Mouse (Mus musculus): ENCODE results near the gene Cxcl13. TPM values are rescaled to one million over a fixed set of nuclear protein-coding genes. Genes with fewer than 3 reads are reported as not detected.
"Not testable (repeated sequence)": the region's sequence is repeated elsewhere in the genome, so short reads cannot be mapped to it uniquely, and the experiment has no call there.

The Cxcl13 gene
- polyA plus RNA-seq, 1 experiment: 5.7 TPM

DNA sequence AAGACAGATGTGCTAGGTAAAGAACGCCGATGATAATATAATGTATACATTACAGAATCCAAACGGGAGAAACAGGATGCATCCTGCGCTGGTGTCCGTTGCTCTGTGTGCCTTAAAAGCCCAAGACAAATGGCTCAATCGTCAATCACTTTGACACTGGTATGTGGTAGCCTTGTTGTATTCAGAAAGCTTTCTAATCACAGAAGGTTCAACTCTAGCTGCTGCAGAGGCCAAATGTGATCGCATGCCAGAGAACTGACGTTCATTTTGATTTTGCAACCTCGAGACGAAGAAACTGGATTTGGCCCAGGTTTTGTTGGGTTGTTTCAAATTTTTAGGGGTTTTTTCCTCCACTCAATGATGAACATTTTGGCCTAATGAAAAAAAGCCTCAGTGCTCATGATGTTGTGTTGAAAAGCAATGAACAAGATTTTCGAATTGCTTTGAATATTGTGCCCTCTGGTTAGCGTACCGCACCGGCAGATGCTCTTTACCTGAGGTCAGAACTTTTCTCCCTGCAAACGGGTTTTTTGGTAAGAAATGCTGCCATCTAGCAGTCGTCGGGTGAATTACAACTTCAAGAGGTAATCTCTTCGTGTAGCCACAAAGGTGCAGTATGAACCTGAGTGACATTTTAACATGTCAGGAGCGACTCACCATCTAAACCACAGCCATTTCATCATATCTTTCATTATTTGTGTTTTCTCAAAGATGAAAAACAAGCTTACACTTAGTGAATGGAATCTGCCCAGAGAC is 6.6 kb upstream of the Cxcl13 start:
- no peaks in the 10 kb centered on the region for H3K4me1 ChIP-seq (ENCODE audit: control insufficient read depth, insufficient read depth, insufficient read length, low read length)
- H3K27ac ChIP-seq (replicated peaks; ENCODE audit: low read depth, low read length): no peak overlapping the region
- H3K4me3 ChIP-seq (ENCODE audit: insufficient read depth, low read depth, low read length): no peak overlapping the region

DNA sequence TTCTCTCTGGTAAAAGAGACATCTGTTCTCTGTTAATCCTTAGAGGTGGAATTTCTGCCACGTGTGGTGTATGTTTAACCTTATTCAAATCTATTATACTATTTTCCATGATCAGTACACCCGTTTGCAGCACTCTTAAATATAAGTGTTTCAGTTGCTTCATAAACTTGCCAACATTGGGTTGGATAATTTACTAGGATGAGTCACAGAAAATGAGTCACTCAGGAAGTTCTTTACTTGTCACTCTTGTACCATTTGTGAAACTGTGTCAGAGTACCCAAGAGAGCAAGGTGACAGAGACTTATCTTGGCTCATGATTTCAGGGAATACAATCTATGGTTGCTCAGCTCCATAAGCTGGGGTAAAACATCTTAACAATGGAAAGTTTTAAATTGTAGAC is 8.2 kb downstream of the Cxcl13 start:
- no peaks in the 10 kb centered on the region for H3K4me1 ChIP-seq (ENCODE audit: control insufficient read depth, insufficient read depth, insufficient read length, low read length)
- no peak overlapping the region for H3K4me3 ChIP-seq (ENCODE audit: insufficient read depth, low read depth, low read length)
- H3K27ac ChIP-seq (replicated peaks; ENCODE audit: low read depth, low read length): no peak overlapping the region

DNA sequence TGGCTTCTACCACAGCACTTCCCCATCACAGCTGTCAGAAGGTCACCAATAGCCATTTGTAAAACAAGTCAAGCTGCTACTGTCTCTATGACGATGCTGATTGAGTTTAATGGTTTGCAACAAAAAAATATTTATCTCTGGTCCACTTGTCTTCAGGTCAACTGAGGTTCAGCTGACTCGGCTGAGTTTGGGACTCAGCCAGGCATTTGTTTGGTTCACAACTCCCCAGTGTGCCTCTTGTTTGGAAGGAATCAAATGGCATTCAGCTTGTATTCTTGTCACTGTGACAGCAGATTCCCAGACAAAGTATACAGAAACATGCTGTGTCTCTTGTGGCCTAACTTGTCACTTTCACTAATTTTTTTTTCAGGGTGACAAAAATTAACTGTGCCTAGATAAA is 9.9 kb downstream of the Cxcl13 start:
- Histone ChIP-seq H3K4me3 (ENCODE audit: insufficient read depth, low read depth, low read length) (no peak overlapping the region), H3K4me1 (ENCODE audit: control insufficient read depth, insufficient read depth, insufficient read length, low read length) (no peaks in the 10 kb centered on the region), H3K27ac (replicated peaks; ENCODE audit: low read depth, low read length) (no peak overlapping the region)

DNA sequence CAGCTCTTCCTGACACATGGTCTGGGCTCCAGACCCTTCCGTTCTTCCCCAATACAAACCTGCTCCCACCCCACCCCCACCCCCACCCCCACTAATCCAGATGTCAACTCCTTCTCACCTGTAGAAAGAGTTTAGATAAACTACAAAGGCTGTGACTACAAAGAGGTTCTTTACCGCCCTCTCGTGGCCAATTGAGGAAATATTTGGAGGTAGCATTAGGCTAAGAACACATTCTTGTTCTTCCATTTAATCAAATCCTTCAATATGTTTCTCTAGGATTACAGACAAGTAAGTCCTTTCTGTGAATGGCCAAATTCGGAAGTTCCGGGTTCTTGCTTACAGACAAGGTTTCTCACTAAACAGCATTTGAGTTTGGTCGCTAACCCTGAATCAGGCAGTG is 14.1 kb downstream of the Cxcl13 start:
- Histone ChIP-seq H3K4me3 (ENCODE audit: insufficient read depth, low read depth, low read length) (no peak overlapping the region), H3K27ac (replicated peaks; ENCODE audit: low read depth, low read length) (no peak overlapping the region), H3K4me1 (ENCODE audit: control insufficient read depth, insufficient read depth, insufficient read length, low read length) (no peaks in the 10 kb centered on the region)

DNA sequence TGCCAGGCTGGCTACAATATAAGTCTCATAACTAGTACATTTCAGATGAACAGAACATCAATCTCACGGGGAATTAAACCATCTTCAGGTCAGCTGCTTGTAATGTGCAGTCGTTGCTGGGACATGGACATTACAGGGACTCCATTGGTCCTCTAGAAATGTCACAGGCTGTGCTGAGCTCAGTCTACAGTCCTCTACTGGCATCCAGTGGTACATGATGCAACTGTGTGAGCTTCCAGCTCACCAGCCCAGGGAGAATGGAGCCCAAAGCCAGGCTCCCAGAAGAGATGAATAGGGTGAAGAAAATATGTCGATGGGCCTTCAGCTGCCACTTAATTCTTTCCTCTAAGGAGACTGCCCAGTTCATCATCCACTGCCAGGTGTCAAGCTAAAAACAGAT is 15.5 kb downstream of the Cxcl13 start:
- H3K4me3 ChIP-seq (ENCODE audit: insufficient read depth, low read depth, low read length): no peak overlapping the region
- H3K4me1 ChIP-seq (ENCODE audit: control insufficient read depth, insufficient read depth, insufficient read length, low read length): no peaks in the 10 kb centered on the region
- H3K27ac ChIP-seq (replicated peaks; ENCODE audit: low read depth, low read length): no peak overlapping the region

DNA sequence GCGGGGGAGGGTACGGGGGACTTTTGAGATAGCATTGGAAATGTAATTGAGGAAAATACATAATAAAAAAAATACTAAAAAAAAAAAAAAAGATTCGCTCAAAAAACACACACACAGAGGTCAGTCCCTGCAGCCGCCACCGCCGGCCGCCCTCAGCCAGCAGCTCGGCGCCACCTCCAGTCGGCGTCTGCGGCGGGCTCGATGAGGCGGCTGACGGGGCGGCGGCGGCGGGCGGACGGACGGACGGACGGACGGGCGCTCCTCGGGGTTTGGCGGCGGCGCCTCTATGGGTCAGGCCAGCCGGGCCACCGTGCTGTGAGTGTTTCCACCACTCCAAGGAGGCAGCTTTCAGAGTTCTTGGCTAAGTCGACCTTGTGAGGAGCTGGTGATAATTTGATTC is 17.1 kb downstream of the Cxcl13 start:
- H3K4me3 ChIP-seq (ENCODE audit: insufficient read depth, low read depth, low read length); H3K4me1 ChIP-seq (ENCODE audit: control insufficient read depth, insufficient read depth, insufficient read length, low read length); H3K27ac ChIP-seq (replicated peaks; ENCODE audit: low read depth, low read length): not testable (repeated sequence)

DNA sequence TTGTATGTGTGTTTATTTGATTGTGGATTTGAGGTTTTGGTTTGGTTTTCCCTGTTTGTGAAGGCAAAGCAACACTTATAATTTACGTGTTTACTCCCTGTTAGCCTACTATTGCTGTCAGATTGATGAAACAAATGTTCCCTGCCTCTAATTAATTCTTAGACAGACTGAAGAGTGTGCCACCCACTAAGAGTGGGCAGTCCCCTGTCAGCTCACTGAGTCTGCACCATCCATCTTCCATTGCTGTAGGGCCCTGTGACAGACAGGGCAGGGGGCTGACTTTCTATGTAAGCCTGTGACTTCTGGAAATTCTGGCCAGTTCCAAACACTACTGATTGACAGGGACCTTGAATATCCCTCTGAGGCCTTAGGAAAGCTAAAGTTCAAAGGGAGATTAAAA is 19.5 kb downstream of the Cxcl13 start:
- no peaks in the 10 kb centered on the region for H3K4me1 ChIP-seq (ENCODE audit: control insufficient read depth, insufficient read depth, insufficient read length, low read length)
- no peak overlapping the region for H3K27ac ChIP-seq (replicated peaks; ENCODE audit: low read depth, low read length)
- H3K4me3 ChIP-seq (ENCODE audit: insufficient read depth, low read depth, low read length): no peak overlapping the region

DNA sequence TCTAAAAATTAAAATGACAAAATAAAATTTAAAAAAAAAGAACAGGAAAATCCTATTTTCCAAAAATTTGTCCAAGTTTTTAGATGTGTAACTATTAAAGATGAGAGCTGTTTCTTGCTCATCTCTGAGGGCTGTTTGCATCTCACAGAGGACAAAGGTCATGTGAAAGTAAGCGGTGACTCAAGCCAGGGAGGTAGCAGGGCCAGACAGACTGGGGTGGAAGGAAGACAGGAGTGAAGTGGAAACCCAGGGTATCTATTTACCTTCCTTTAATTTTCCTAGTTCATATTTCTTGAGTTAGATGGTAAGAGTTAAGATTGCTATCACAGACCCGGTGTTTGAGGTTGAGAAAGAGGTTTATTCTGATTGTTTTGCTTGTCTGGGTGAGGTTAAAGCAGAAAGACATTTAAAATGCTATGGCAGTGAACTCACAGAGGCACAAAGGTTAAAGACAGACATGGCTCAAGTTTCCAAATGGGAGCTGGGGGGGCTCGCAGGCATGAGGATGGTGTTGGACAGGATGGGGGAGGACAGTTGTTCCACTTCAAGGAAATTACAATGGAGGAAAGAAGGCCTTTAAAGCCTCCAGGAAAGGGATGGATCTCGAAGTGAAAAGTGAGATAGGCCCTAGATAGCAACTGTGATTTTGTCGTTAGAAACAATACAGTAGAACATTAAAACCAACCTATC is 27.2 kb downstream of the Cxcl13 start:
- Histone ChIP-seq H3K27ac (replicated peaks; ENCODE audit: low read depth, low read length) (no peak overlapping the region), H3K4me1 (ENCODE audit: control insufficient read depth, insufficient read depth, insufficient read length, low read length) (no peaks in the 10 kb centered on the region), H3K4me3 (ENCODE audit: insufficient read depth, low read depth, low read length) (no peak overlapping the region)

DNA sequence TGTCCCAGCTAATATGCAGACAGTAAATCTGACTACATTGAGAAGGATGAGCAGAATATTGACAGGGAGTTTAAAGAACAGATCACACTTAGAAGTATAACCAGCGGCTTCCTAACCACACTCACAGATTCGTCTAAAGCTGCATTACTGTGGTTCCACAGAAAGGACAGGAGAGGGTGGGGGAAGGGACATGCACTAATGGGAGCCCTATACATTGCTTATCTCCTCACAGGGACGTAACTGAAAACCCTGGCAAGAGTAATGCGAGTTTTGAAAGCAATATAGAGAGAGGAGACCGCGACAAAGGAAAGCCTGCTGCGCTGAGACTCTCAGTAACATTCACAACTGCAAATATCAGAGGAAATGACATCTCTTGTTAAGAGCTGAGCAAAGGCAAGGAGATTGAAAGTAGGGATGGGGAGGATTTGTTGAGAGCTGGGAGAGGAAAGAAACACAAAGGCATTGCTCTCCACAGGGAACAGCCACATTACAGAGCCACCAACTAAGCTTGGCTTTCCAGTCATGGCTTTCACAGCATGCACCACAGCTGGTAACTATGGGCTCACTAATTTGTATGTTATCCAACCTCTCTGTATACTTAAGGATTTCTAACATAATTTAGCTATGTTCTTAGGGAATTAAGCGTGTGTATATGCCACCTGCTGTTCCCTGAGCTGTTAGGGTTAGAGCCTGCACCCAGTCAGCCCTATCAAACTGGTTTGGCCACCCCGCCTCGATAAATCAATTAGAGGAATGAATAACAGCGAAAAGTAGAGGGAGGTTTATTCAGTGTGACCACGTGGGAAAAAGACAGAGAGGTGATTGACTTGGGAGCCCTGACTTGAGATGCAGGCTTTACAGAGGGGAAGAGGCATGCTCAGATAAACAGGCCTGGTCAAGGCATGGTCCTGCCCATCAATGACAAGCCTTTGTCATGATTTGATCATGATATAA is 34.9 kb downstream of the Cxcl13 start:
- Histone ChIP-seq H3K27ac (replicated peaks; ENCODE audit: low read depth, low read length) (no peak overlapping the region), H3K4me3 (ENCODE audit: insufficient read depth, low read depth, low read length) (no peak overlapping the region), H3K4me1 (ENCODE audit: control insufficient read depth, insufficient read depth, insufficient read length, low read length) (no peaks in the 10 kb centered on the region)

DNA sequence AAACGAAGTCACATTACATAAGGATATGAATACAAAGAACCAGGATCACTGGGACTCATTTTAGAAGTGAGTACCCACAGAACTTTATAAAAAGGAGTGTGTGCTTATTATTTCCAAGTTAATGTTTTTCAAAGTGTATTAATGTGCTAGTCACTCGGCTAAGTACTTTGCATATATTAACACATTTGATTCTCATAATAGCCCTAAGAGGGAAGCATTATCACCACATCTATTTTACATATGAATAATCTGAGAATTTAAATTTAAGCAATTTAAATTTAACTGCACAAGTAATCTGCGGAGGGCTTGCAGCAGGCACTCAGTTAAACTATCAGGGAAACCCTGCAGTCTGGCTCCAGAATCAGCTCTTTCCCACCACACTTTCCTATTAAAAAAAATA is 40.5 kb downstream of the Cxcl13 start:
- Histone ChIP-seq H3K27ac (replicated peaks; ENCODE audit: low read depth, low read length) (no peak overlapping the region), H3K4me3 (ENCODE audit: insufficient read depth, low read depth, low read length) (no peak overlapping the region), H3K4me1 (ENCODE audit: control insufficient read depth, insufficient read depth, insufficient read length, low read length) (no peaks in the 10 kb centered on the region)

DNA sequence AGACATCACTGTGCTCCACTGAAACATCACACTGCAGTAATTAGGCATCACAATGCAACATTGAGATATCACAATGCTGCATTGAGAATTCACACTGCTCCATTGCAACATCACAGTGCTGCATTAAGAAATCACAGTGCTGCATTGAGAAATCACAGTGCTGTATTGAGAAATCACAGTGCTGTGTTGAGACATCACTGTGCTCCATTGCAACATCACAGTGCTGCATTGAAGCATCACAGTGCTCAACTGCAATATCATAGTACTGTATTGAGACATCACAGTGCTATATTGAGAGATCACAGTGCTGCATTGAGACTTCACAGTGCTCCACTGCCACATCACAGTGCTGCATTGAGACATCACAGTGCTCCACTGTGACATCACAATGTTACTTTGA is 46.6 kb downstream of the Cxcl13 start:
- H3K27ac ChIP-seq (replicated peaks; ENCODE audit: low read depth, low read length): no peak overlapping the region
- H3K4me1 ChIP-seq (ENCODE audit: control insufficient read depth, insufficient read depth, insufficient read length, low read length): no peaks in the 10 kb centered on the region
- H3K4me3 ChIP-seq (ENCODE audit: insufficient read depth, low read depth, low read length): no peak overlapping the region

DNA sequence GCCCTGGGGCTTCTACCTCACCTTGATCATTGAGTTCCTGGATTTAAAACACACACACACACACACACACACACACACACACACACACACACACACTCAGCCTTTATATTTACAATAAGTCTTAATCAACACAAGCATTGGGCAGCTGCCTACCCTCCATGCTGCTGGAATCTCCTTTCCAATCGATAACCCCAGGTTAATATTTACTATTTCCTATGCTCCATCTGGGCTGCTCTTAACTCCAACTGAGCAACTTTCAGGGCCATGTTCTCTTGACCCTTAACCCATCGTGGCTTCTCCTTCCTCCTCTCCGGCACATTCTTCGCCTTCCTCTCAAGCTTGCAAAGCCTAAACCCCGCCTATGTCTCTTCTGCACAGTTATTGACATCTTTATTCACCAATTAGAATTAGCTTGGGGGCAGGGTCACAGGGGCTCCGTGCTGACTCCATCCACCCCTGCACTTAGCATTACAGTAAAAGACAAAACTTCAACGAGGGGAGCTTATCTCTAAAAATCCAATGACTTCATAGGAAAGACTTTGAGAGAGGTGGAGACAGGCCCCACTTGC is 51.6 kb downstream of the Cxcl13 start:
- Histone ChIP-seq H3K27ac (replicated peaks; ENCODE audit: low read depth, low read length) (no peak overlapping the region), H3K4me1 (ENCODE audit: control insufficient read depth, insufficient read depth, insufficient read length, low read length) (no peaks in the 10 kb centered on the region)

DNA sequence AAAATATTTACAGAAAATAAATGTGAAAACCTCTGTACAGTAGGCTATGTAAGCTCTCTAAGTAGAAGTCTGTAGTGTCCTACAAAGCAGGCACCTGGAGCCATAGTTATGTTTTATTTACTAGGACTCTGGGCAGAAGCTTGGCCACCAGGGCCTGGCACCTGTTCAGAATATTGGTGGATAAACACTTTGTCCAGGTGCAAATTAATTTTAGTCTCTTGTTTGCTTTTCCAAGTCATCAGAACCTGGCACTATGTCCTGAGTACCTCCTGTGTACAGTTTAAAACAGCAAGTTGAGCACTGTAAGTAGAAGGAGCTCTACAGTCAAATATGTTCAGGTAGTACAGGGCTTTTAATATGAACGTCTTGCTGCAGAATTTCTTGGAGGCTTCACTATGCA is 52.3 kb downstream of the Cxcl13 start:
- Histone ChIP-seq H3K4me1 (ENCODE audit: control insufficient read depth, insufficient read depth, insufficient read length, low read length) (no peaks in the 10 kb centered on the region), H3K27ac (replicated peaks; ENCODE audit: low read depth, low read length) (no peak overlapping the region), H3K4me3 (ENCODE audit: insufficient read depth, low read depth, low read length) (no peak overlapping the region)

More for the DNA sequence above, 51.6 kb downstream of the Cxcl13 start:
- H3K4me3 ChIP-seq (ENCODE audit: insufficient read depth, low read depth, low read length): no peak overlapping the region
